Mouse (Mus musculus) embryonic facial prominence, embryonic 10.5 days (tissue): Measurements from ENCODE around the gene Mthfr. TPM values are rescaled to one million over a fixed set of nuclear protein-coding genes. Genes with fewer than 3 reads are reported as not detected.

Source experiments
- DNase-seq: peaks from one replicate; pipeline ENCODE4 v3.0.0-alpha.2; 2017; ENCODE audit warnings: low spot score
- H3K27ac ChIP-seq: fragments of 300-500 bp; sonication (generic); replicated peaks from 2 replicates; pipeline ENCODE4 v1.5.1; 2016; ENCODE audit warnings: mild to moderate bottlenecking
- H3K27me3 ChIP-seq: fragments of 300-500 bp; sonication (generic); replicated peaks from 2 replicates; pipeline ENCODE4 v1.6.1; 2016; ENCODE audit warnings: low read depth, mild to moderate bottlenecking; ENCODE audit not compliant: poor library complexity, severe bottlenecking
- H3K36me3 ChIP-seq: fragments of 300-500 bp; sonication (generic); replicated peaks from 2 replicates; pipeline ENCODE4 v1.6.1; 2016; ENCODE audit warnings: mild to moderate bottlenecking, moderate library complexity
- H3K4me1 ChIP-seq: fragments of 300-500 bp; sonication (generic); 2 replicates; pipeline ENCODE4 v1.6.1; 2016
- H3K4me3 ChIP-seq: fragments of 300-500 bp; sonication (generic); 2 replicates; pipeline ENCODE4 v1.5.1; 2016; ENCODE audit warnings: mild to moderate bottlenecking, moderate library complexity
- H3K9me3 ChIP-seq: fragments of 300-500 bp; sonication (generic); 2 replicates; pipeline ENCODE4 v1.6.1; 2016; ENCODE audit warnings: mild to moderate bottlenecking
- WGBS: fragments of 180-500 bp; shearing (Covaris S2); methylation state at CpG from one replicate; pipeline ENCODE4 v1.1.7; 2016; 5-methylcytosine and 5-hydroxymethylcytosine counted together
- polyA plus RNA-seq: library from polyadenylated mRNA; unstranded; fragments of >200 nt; fragmentation: Nextera tagmentation; extraction: Ambion mirVana; gene quantifications from 2 replicates; pipeline ENCODE4 v1.2.1, GENCODE M21; 2016

Mthfr gene
- polyA plus RNA-seq, 1 experiment from 2014 or later: 25.4 TPM

- Histone ChIP-seq H3K4me1 (peaks cover 12% of the 10 kb centered on the region; the same call in 1 of the 2 replicates), H3K27me3 (no peaks in the 10 kb centered on the region), H3K4me3 (no peak overlapping the region), H3K27ac (no peak overlapping the region), H3K36me3 (peaks cover 60% of the 10 kb centered on the region), H3K9me3 (no peaks in the 10 kb centered on the region)
- DNase-seq: no peak
- WGBS: 89% methylated on average over 9 of the region's 9 CpGs
These were observed 19.4 kb downstream of the Mthfr start for GRCm38 (mm10) chr4:148058218-148058819.

DNA sequence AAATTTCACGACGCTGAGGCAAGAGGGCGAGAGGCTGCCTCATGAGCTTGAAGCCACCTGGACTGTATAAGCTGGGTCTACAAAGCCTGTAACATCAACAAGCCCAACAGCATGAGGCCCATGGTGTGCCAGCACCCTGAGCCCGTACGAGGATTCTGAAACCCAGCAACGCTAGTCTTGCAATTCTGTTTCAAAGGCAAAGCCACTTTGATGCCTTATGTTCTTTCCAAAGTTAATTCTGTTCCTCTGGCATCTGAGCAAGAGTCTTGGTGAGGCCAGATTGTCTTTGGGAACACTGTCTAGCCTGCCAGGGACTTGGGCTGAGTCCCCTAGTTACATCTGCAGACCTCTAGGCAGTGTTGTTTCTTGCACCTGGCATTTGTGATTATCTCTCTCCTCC lies 20.1 kb downstream of the Mthfr start:
- H3K27me3 ChIP-seq: no peaks in the 10 kb centered on the region
- no peak overlapping the region for H3K27ac ChIP-seq
- peaks cover 53% of the 10 kb centered on the region for H3K36me3 ChIP-seq
- WGBS: 90% methylated on average over 6 of the region's 6 CpGs
- H3K4me3 ChIP-seq: no peak overlapping the region
- H3K4me1 ChIP-seq: peaks cover 12% of the 10 kb centered on the region; the same call in 1 of the 2 replicates
- no peaks in the 10 kb centered on the region for H3K9me3 ChIP-seq
- no peak for DNase-seq

DNA sequence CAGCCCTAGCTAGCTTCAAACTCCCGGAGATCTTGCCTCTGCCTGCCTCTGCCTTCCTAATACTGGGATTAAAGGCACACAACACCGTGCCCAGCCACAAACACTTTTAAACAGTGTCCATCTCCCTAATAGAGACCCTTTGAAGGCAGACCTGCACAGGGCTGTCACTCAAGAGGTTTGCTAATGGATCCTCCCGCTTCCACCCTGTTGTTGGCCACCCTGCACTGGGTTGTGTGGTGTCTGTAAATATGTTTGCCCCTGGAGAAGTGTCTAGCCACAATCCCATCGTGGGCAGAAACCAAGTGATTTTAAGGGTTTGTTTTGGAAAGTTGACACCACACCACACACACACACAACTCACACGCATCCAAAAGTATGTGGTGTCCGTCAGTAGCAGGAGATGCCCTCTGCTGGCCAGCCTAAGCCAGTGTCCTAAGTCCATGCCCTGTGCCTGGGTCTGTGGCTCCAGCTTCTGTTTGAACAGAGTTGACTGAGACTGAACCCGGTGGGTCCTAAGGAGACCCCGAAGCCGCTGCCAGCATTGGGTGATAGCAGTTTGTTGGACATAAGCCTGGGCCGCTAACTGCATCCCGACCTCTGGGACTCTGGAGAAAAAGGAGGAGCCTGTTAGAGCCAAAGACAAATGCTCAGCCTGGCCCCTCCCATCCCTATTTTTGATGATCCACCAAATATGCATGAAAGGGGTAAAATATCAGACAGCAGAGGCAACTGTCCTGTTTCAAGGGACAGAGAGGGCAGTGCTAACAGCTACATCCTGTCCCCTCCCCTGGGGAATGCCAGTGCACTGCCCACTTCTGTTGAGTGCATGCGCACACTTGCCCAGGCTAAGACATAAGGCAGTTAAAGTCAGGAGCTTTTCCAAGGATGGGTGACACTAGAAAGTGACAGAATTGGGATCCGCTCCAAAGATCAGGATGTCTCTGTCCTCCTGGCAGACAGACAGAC lies 21.5 kb downstream of the Mthfr start:
- Histone ChIP-seq H3K9me3 (no peaks in the 10 kb centered on the region), H3K4me3 (no peak overlapping the region), H3K27ac (no peak overlapping the region), H3K36me3 (peaks cover 39% of the 10 kb centered on the region), H3K4me1 (peaks cover 24% of the 10 kb centered on the region), H3K27me3 (no peaks in the 10 kb centered on the region)
- 51% methylated on average over 13 of the region's 13 CpGs for WGBS
- DNase-seq: peak; percentile 54

- Histone ChIP-seq H3K4me3 (no peak overlapping the region), H3K36me3 (peaks cover 32% of the 10 kb centered on the region), H3K27ac (no peak overlapping the region), H3K4me1 (peaks cover 31% of the 10 kb centered on the region), H3K9me3 (no peaks in the 10 kb centered on the region), H3K27me3 (no peaks in the 10 kb centered on the region)
- WGBS: 92% methylated on average over 9 of the region's 9 CpGs
- DNase-seq: no peak
These were observed 22.2 kb downstream of the Mthfr start for GRCm38 (mm10) chr4:148061086-148061480.

DNA sequence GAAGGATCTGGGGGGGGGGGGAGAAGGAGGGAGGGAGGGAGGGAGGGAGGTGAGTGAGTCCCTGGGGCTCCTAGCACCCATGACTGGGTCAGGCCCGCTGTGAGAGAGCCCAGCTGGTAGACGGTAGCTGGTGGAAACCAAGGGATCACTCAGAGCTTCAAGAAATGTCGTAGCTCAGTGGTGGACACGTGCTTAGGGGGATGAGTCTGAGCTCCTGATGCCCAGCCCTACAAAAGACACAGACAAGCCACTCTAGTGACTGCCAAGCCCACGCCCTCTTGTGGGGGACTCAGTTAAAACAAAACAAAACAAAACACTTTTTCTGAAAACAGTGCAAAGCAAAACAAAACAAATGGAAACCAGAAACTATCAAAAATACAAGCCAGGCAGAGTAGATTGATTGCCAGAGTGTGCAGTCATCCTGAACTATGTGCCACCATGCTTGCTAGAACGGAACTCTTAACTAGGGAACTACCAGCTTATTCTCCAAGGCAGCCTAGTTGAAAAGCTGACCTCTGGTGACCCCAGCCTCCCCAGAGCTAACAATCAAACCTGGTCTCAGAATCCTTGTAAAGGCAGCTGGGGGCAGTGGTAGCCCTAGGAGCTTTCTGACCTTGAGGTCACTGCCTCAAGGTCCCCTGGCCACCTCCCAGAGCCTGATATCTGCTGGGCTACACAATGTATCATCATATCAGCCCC lies 27.0 kb downstream of the Mthfr start:
- DNase-seq: no peak
- Histone ChIP-seq H3K4me1 (peaks cover 32% of the 10 kb centered on the region), H3K4me3 (no peak overlapping the region), H3K27ac (0 out of 2 replicates have a peak overlapping the region, but pooled peaks have one; percentile 24), H3K27me3 (peaks cover 5% of the 10 kb centered on the region), H3K36me3 (no peaks in the 10 kb centered on the region), H3K9me3 (no peaks in the 10 kb centered on the region)
- 37% methylated on average over 6 of the region's 6 CpGs for WGBS

- WGBS: 51% methylated on average over 9 of the region's 9 CpGs
- H3K9me3 ChIP-seq: no peaks in the 10 kb centered on the region
These were observed 27.5 kb downstream of the Mthfr start for GRCm38 (mm10) chr4:148066401-148066744.

DNA sequence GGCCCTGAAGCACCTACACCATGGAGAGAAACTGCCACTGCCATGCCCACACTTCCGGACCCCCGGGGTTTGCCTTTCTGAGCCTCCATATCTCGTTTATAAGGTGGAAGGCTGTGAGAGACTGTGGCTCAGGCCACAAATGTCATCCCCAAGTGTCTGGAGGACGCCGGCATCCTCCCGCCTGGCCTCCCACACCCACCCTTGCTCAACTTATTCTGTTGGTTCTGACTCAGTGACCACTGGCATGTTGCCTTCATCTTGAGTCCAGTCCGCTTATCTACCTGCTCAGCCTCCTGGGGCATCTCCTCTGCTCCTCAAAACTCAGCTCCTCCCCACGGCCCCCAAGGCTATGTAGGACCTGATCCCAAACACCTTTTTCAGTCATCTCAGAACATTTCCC lies 28.5 kb downstream of the Mthfr start:
- no peak for DNase-seq
- no peaks in the 10 kb centered on the region for H3K36me3 ChIP-seq
- 89% methylated on average over 8 of the region's 8 CpGs for WGBS
- no peaks in the 10 kb centered on the region for H3K9me3 ChIP-seq
- H3K4me1 ChIP-seq: peaks cover 35% of the 10 kb centered on the region
- no peak overlapping the region for H3K4me3 ChIP-seq
- H3K27ac ChIP-seq: no peak overlapping the region
- H3K27me3 ChIP-seq: peaks cover 5% of the 10 kb centered on the region

More at GRCm38 (mm10) chr4:148066401-148066744, 27.5 kb downstream of the Mthfr start:
- H3K4me1 ChIP-seq: peaks cover 31% of the 10 kb centered on the region
- H3K4me3 ChIP-seq: no peak overlapping the region
- no peak overlapping the region for H3K27ac ChIP-seq
- no peaks in the 10 kb centered on the region for H3K36me3 ChIP-seq
- DNase-seq: no peak
- H3K27me3 ChIP-seq: peaks cover 5% of the 10 kb centered on the region

DNA sequence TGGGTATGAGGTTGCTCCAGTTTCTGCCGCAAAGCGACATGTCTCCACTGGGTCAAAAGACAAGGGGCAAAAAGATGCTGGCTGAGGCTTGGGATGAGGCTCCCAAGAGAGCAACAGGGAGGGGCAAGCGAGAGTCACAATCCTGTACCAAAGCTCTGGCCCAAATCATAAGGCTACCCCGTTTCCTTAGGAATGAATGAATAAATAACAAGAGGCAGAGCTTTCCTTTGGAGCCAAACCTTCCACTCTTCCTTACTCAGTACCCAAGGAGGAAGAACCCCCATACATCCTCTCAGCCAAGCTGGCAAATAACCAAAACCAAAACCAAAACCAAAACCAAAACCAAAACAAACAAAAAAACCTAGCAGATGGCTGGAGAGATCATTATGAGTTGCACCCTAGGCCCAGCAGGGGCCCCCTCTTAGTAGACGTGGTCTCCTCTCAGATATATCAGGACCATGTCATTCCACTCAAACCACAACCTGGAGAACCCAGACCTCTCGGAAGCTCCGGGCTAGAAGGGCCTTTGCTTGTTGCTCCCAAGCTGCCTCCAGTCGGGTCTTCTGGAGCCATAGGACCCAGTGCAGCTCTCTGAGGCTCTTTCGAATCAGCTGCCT lies 30.8 kb downstream of the Mthfr start:
- H3K36me3 ChIP-seq: no peaks in the 10 kb centered on the region
- DNase-seq: no peak
- H3K27me3 ChIP-seq: peaks cover 5% of the 10 kb centered on the region
- no peaks in the 10 kb centered on the region for H3K9me3 ChIP-seq
- WGBS: 86% methylated on average over 9 of the region's 9 CpGs
- peaks cover 30% of the 10 kb centered on the region for H3K4me1 ChIP-seq
- H3K4me3 ChIP-seq: no peak overlapping the region
- no peak overlapping the region for H3K27ac ChIP-seq

DNA sequence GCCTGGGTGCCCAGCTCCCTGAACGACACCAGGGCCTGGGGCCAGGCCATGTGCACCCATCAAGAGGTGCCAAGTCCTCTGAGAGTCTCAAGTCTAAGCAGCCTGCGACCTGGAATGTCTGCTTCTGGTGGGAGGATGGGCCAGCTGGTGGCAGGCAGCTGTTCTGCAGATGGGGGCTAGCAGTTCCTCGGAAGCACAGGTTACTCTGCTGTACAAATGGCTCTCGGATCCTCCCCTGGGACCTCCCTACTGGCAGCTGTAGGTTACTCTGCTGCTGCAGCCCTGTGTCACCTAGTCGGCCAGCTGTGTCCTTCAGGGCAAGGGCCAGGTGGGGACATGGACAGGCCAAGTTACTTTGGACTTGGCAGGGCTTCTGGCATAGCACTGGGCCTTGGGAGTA lies 32.6 kb downstream of the Mthfr start:
- Histone ChIP-seq H3K27ac (no peak overlapping the region), H3K4me1 (peaks cover 22% of the 10 kb centered on the region), H3K9me3 (no peaks in the 10 kb centered on the region), H3K27me3 (peaks cover 9% of the 10 kb centered on the region), H3K36me3 (no peaks in the 10 kb centered on the region), H3K4me3 (no peak overlapping the region)
- DNase-seq: no peak
- whole genome bisulfite sequencing: 67% methylated on average over 5 of the region's 5 CpGs

DNA sequence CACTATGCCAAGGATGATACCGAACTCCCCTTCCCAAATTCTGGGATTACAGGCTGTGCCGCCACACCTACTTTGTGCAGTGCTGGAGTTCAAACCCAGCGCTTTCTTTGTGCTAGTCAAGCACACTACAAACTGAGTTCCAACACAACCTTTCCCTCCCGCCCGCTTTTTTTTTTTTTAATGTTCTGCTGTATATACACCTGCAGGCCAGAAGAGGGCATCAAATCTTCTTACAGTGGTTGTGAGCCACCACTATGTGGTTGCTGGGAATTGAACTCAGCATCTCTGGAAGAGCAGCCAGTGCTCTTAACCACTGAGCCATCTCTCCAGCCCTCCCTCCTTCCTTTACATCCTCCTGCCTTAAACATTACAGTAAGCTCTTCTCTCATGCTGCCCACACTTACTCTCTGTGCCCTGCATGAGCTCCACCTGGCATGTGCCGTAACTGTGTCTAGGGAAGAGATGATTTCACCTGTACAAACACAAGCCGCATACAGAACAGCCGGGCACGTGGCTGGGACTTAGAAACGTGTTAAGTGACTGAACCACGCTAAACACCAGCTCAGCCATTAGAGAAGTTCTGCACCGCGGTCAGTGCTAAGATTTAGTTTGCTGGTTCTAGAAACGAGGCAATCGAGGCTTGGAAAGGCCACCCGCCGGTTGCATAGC lies 35.8 kb downstream of the Mthfr start:
- Histone ChIP-seq H3K27ac (peak overlapping the region; percentile 59), H3K4me1 (peaks cover 18% of the 10 kb centered on the region), H3K9me3 (no peaks in the 10 kb centered on the region), H3K27me3 (peaks cover 5% of the 10 kb centered on the region; the same call in 1 of the 2 replicates), H3K4me3 (peak overlapping the region; percentile 49), H3K36me3 (peaks cover 5% of the 10 kb centered on the region)
- 47% methylated on average over 17 of the region's 17 CpGs for WGBS
- DNase-seq: no peak

DNA sequence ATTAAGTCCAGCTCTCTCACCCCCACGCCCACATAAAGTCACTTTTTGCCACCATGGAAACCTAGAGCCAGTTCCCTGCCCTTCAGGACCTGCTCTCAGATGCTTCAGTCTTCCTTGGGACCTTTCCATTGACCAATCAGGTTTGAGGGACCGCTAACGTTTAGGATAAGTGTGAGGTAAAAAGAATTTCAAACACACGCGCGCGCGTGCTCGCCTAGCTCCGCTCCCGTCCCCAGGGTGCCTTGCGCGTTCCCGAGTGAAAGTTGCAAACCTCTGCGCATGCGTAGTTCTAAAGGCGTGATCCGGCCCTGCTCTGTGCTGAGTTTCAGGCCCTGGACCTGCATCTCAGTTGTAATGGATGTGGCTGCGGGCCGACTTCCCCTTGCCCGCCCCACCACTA lies 36.4 kb downstream of the Mthfr start:
- Histone ChIP-seq H3K27me3 (peaks cover 5% of the 10 kb centered on the region; the same call in 1 of the 2 replicates), H3K27ac (peak overlapping the region; percentile 59), H3K4me1 (peaks cover 18% of the 10 kb centered on the region), H3K9me3 (no peaks in the 10 kb centered on the region), H3K36me3 (peaks cover 11% of the 10 kb centered on the region), H3K4me3 (peak overlapping the region; percentile 49)
- WGBS: 40% methylated on average over 21 of the region's 21 CpGs
- DNase-seq: peak; percentile 73

DNA sequence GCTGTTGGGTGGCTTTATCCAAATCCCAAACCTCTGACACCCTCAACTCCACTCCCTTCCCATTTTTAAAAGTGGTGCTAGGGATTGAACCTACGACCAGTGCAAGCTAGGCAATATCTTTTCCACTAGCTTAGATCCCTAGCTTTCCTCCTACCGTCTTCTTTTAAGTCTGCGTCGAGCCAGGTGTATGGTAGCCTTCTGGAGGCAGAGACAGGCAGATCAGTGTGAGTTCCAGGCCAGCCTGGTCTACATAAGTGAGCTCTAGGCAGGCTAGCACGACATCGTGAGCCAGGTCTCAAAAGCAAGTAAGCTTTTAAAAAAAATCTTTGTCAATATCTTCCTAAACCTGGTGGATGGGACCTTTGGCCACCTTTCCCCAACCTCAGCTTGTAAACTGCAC lies 37.0 kb downstream of the Mthfr start:
- peaks cover 5% of the 10 kb centered on the region; the same call in 1 of the 2 replicates for H3K27me3 ChIP-seq
- peaks cover 18% of the 10 kb centered on the region for H3K4me1 ChIP-seq
- no peaks in the 10 kb centered on the region for H3K9me3 ChIP-seq
- 89% methylated on average over 6 of the region's 6 CpGs for WGBS
- DNase-seq: no peak
- no peak overlapping the region for H3K4me3 ChIP-seq
- H3K36me3 ChIP-seq: peaks cover 17% of the 10 kb centered on the region
- H3K27ac ChIP-seq: no peak overlapping the region; the same call in 1 of the 2 replicates
